ENCODE assay signal across 16 mouse cellular contexts in the genomic region with DNA sequence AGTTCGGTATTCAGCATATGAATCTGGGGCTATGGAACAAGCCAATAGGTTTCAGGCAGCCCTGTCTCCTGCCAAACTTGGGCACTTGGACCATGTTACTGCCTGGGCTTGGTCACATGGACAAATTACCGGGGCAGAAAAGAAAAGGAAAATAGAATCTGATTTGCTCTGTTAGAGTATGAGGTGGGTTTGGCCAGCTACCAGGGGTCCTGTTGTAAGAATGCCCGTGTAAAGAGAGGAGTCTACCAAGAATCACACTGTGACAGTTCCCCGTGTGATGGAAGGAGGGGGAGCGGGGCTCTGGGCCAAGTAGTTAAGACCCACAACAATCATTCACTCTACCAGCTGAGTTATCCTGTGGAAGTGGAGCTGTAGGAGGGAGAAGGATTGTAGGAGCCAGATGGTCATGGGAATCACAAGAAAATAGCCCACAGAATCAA.
DNase-seq lines count a peak whose midpoint lies in the region; ATAC-seq lines count a peak whose summit lies in the region.
"Had no signal": no experiment of that assay in that cellular context is flagged by ENCODE, and none has a peak within 500 bp of the region (broad histone marks: within the 10 kb centered on the region; RNA-seq: fewer than 3 reads in every experiment).

No protein-coding gene starts in this region.

- H3K27me3 ChIP-seq in hindbrain, embryonic 16.5 days (replicated peaks; ENCODE audit: control insufficient read depth, insufficient read depth, low read length), result no peaks in the 10 kb centered on the region
- no peaks in the 10 kb centered on the region for H3K27me3 ChIP-seq in hindbrain, embryonic 13.5 days
- H3K27me3 ChIP-seq in forebrain, embryonic 16.5 days (replicated peaks; ENCODE audit: control insufficient read depth, insufficient read depth, low read length), result no peaks in the 10 kb centered on the region
- H3K27me3 ChIP-seq: limb, embryonic 15.5 days had no signal

- DNase-seq in cerebellum, adult 9-11 months, result peak; percentile 45
- DNase-seq in cerebellum, adult 11 months, result no peak
- DNase-seq in Muller cell, postnatal 12 days (ENCODE audit: inconsistent ontology term), result peak; percentile 67
- no peak for DNase-seq in adipocyte (ENCODE audit: low spot score)
- DNase-seq: adrenal gland, postnatal 14 days; gastrocnemius, postnatal 10 days; heart, adult 18-20 months; heart, postnatal 4 days; kidney, postnatal 14 days; lung, postnatal 10 days; thymus, postnatal 25 days had no signal

- H3K9ac ChIP-seq in hindbrain, embryonic 16.5 days (ENCODE audit: low read depth, low read length), result no peak overlapping the region
- no peak overlapping the region for H3K9ac ChIP-seq in hindbrain, embryonic 13.5 days
- H3K9ac ChIP-seq in forebrain, embryonic 16.5 days (replicated peaks; ENCODE audit: low read depth, low read length), result no peak overlapping the region
- H3K9ac ChIP-seq: limb, embryonic 15.5 days had no signal

- no peaks in the 10 kb centered on the region for H3K9me3 ChIP-seq in hindbrain, embryonic 16.5 days (ENCODE audit: control insufficient read depth, low read length)
- no peaks in the 10 kb centered on the region for H3K9me3 ChIP-seq in hindbrain, embryonic 13.5 days
- no peaks in the 10 kb centered on the region for H3K9me3 ChIP-seq in forebrain, embryonic 16.5 days (ENCODE audit: control insufficient read depth, low read length)
- H3K9me3 ChIP-seq: limb, embryonic 15.5 days had no signal

- no peaks in the 10 kb centered on the region for H3K36me3 ChIP-seq in hindbrain, embryonic 16.5 days (ENCODE audit: control insufficient read depth, insufficient read depth, low read length)
- no peaks in the 10 kb centered on the region for H3K36me3 ChIP-seq in hindbrain, embryonic 13.5 days
- no peaks in the 10 kb centered on the region for H3K36me3 ChIP-seq in forebrain, embryonic 16.5 days (ENCODE audit: control insufficient read depth, insufficient read depth)
- H3K36me3 ChIP-seq: limb, embryonic 15.5 days had no signal

- no peaks in the 10 kb centered on the region for H3K4me1 ChIP-seq in hindbrain, embryonic 16.5 days (ENCODE audit: control insufficient read depth, insufficient read depth, low read depth, low read length)
- H3K4me1 ChIP-seq in hindbrain, embryonic 13.5 days (replicated peaks), result no peaks in the 10 kb centered on the region
- no peaks in the 10 kb centered on the region; the same call in 1 of the 2 replicates for H3K4me1 ChIP-seq in forebrain, embryonic 16.5 days (replicated peaks; ENCODE audit: control insufficient read depth, insufficient read depth, low read length)
- H3K4me1 ChIP-seq: limb, embryonic 15.5 days had no signal

- 59% methylated on average over 5 of the region's 5 CpGs for WGBS in hindbrain, embryonic 16.5 days
- WGBS in hindbrain, embryonic 13.5 days, result 79% methylated on average over 5 of the region's 5 CpGs
- WGBS in forebrain, embryonic 16.5 days, result 39% methylated on average over 5 of the region's 5 CpGs

- H3K4me3 ChIP-seq in hindbrain, embryonic 16.5 days (ENCODE audit: low read length), result no peak overlapping the region
- no peak overlapping the region for H3K4me3 ChIP-seq in hindbrain, embryonic 13.5 days
- no peak overlapping the region for H3K4me3 ChIP-seq in forebrain, embryonic 16.5 days (replicated peaks; ENCODE audit: low read length)
- H3K4me3 ChIP-seq: limb, embryonic 15.5 days had no signal

- peak; percentile 72 for ATAC-seq in hindbrain, embryonic 16.5 days
- ATAC-seq in hindbrain, embryonic 13.5 days (ENCODE audit: low FRiP score), result no peak
- ATAC-seq in forebrain, embryonic 16.5 days, result peak; percentile 69
- ATAC-seq: intestine, postnatal 0 days had no signal

- no peak overlapping the region for H3K27ac ChIP-seq in hindbrain, embryonic 16.5 days (ENCODE audit: low read depth, low read length)
- H3K27ac ChIP-seq in hindbrain, embryonic 13.5 days, result no peak overlapping the region
- H3K27ac ChIP-seq in forebrain, embryonic 16.5 days (ENCODE audit: low read length), result no peak overlapping the region
- H3K27ac ChIP-seq: limb, embryonic 15.5 days had no signal

- H3K4me2 ChIP-seq in hindbrain, embryonic 16.5 days (ENCODE audit: low read length), result no peak overlapping the region
- H3K4me2 ChIP-seq in hindbrain, embryonic 13.5 days, result no peak overlapping the region
- no peak overlapping the region for H3K4me2 ChIP-seq in forebrain, embryonic 16.5 days (ENCODE audit: low read length)
- H3K4me2 ChIP-seq: limb, embryonic 15.5 days had no signal

Comparison
In these comparisons a context has a peak if more than half of its experiments do, and no peak if none do; other contexts are left out.
1. DNase-seq: peak in cerebellum, adult 9-11 months (single experiment) and Muller cell, postnatal 12 days (single experiment); none in cerebellum, adult 11 months (single experiment) and adipocyte (single experiment).